Comparison of ENCODE assay signal across 28 mouse cellular contexts in the genomic region with DNA sequence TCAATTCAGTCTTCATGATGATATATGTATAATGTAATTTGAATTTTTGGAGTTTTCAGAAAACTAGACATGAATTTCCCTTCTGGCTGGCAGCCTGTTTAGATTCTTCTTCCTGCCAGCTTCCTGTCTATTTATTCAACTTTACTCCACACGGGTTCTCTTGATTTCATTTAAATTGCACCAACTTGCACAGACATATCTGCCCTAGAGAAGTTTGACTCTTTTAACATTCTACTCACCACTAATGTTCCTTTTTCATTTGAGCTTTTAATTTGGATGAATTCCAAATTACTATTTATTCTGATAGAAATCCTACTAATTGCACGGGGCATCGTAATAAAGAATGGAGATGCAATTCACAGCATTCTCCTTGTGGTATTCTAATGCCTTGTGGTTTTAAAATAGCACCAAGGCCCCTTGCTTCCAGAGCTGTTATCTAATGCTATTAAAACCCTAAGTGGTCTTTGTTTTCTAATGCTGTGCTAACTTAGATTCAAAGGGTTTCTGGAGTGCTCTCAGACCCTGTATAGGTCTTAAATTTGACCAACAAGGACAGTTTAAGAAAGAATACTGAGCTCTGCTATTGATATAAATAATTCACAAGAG.
DNase-seq lines count a peak whose midpoint lies in the region; ATAC-seq and TF ChIP-seq lines count a peak whose summit lies in the region.
"Had no signal": no experiment of that assay in that cellular context is flagged by ENCODE, and none has a peak within 500 bp of the region (broad histone marks: within the 10 kb centered on the region; RNA-seq: fewer than 3 reads in every experiment).

No protein-coding gene starts in this region.

- no peak overlapping the region for H3K9ac ChIP-seq in forebrain, embryonic 14.5 days (ENCODE audit: low read length)
- no peak overlapping the region for H3K9ac ChIP-seq in forebrain, embryonic 11.5 days (ENCODE audit: low read length)
- no peak overlapping the region for H3K9ac ChIP-seq in heart, embryonic 14.5 days (ENCODE audit: low read length)
- no peak overlapping the region for H3K9ac ChIP-seq in forebrain, embryonic 16.5 days (replicated peaks; ENCODE audit: low read depth, low read length)
- H3K9ac ChIP-seq: heart, embryonic 15.5 days; hindbrain, embryonic 12.5 days; hindbrain, embryonic 15.5 days; intestine, embryonic 15.5 days had no signal

- WGBS in forebrain, embryonic 14.5 days = 6% methylated on average over 3 of the region's 3 CpGs
- 63% methylated on average over 3 of the region's 3 CpGs for WGBS in forebrain, embryonic 11.5 days
- 29% methylated on average over 3 of the region's 3 CpGs for WGBS in heart, embryonic 14.5 days
- WGBS in forebrain, embryonic 16.5 days = 9% methylated on average over 3 of the region's 3 CpGs

- H3K4me1 ChIP-seq in forebrain, embryonic 14.5 days (ENCODE audit: control insufficient read depth, insufficient read depth, low read length) = no peaks in the 10 kb centered on the region
- no peaks in the 10 kb centered on the region for H3K4me1 ChIP-seq in forebrain, embryonic 11.5 days (replicated peaks; ENCODE audit: control insufficient read depth, insufficient read depth, low read length)
- H3K4me1 ChIP-seq in heart, embryonic 14.5 days (ENCODE audit: control insufficient read depth in 2 of 2, insufficient read depth in 2 of 2, low read length in 2 of 2) = peaks cover 0 to 14% of the 10 kb centered on the region in 2 experiments; a peak in 2 of 4 replicates
- no peaks in the 10 kb centered on the region for H3K4me1 ChIP-seq in forebrain, embryonic 16.5 days (replicated peaks; ENCODE audit: control insufficient read depth, insufficient read depth, low read length)
- H3K4me1 ChIP-seq: hindbrain, embryonic 12.5 days; hindbrain, embryonic 15.5 days; intestine, embryonic 15.5 days had no signal

- H3K27ac ChIP-seq in forebrain, embryonic 14.5 days (ENCODE audit: low read depth, low read length) = no peak overlapping the region
- H3K27ac ChIP-seq in forebrain, embryonic 11.5 days (ENCODE audit: low read depth, low read length) = no peak overlapping the region
- H3K27ac ChIP-seq in heart, embryonic 14.5 days (replicated peaks in 1 of 2; ENCODE audit: control insufficient read depth in 1 of 2, insufficient read depth in 1 of 2, low read depth in 2 of 2, low read length in 2 of 2) = no peak overlapping the region
- H3K27ac ChIP-seq in forebrain, embryonic 16.5 days (ENCODE audit: low read length) = no peak overlapping the region
- H3K27ac ChIP-seq: heart, adult 2 months; heart, embryonic 10.5 days; heart, embryonic 15.5 days; hindbrain, embryonic 12.5 days; hindbrain, embryonic 15.5 days; intestine, embryonic 15.5 days had no signal

- H3K36me3 ChIP-seq in forebrain, embryonic 14.5 days (ENCODE audit: control insufficient read depth, insufficient read depth, low read length) = no peaks in the 10 kb centered on the region
- H3K36me3 ChIP-seq in forebrain, embryonic 11.5 days (ENCODE audit: control insufficient read depth, insufficient read depth, low read length) = no peaks in the 10 kb centered on the region
- H3K36me3 ChIP-seq in heart, embryonic 14.5 days (ENCODE audit: control insufficient read depth, insufficient read depth, low read length) = no peaks in the 10 kb centered on the region
- H3K36me3 ChIP-seq in forebrain, embryonic 16.5 days (ENCODE audit: control insufficient read depth, insufficient read depth) = no peaks in the 10 kb centered on the region
- H3K36me3 ChIP-seq: G1E; heart, embryonic 10.5 days; heart, embryonic 15.5 days; hindbrain, embryonic 12.5 days; hindbrain, embryonic 15.5 days; intestine, embryonic 15.5 days had no signal

- DNase-seq in forebrain, embryonic 14.5 days (ENCODE audit: low spot score) = peak; percentile 44
- no peak for DNase-seq in forebrain, embryonic 11.5 days (ENCODE audit: low spot score)
- no peak for DNase-seq in heart, postnatal 10 days
- peak; percentile 58 for DNase-seq in brain, embryonic 14.5 days (ENCODE audit: low read depth)
- DNase-seq in lung, postnatal 36 days = no peak
- DNase-seq: adrenal gland, postnatal 10 days; adrenal gland, postnatal 36 days; B cell, adult 2 months; cerebellum, adult 11 months; cerebellum, adult 2 months; cerebellum, adult 9-11 months; cerebellum, postnatal 36 days; gastrocnemius, postnatal 25 days; heart, adult 2 months; heart, postnatal 14 days; heart, postnatal 4 days; kidney, adult 11 months; kidney, adult 9 months had no signal

- no peak overlapping the region for H3K4me3 ChIP-seq in forebrain, embryonic 14.5 days (ENCODE audit: low read depth, low read length)
- no peak overlapping the region for H3K4me3 ChIP-seq in forebrain, embryonic 11.5 days (ENCODE audit: low read depth, low read length)
- H3K4me3 ChIP-seq in heart, embryonic 14.5 days (ENCODE audit: control insufficient read depth in 1 of 2, insufficient read depth in 1 of 2, low read depth in 1 of 2, low read length in 2 of 2) = no peak overlapping the region
- no peak overlapping the region for H3K4me3 ChIP-seq in forebrain, embryonic 16.5 days (replicated peaks; ENCODE audit: low read length)
- H3K4me3 ChIP-seq: heart, adult 2 months; heart, embryonic 10.5 days; heart, embryonic 15.5 days; hindbrain, embryonic 12.5 days; hindbrain, embryonic 15.5 days; intestine, embryonic 15.5 days had no signal

- no peaks in the 10 kb centered on the region for H3K9me3 ChIP-seq in forebrain, embryonic 14.5 days (replicated peaks; ENCODE audit: control insufficient read depth, low read length)
- no peaks in the 10 kb centered on the region for H3K9me3 ChIP-seq in forebrain, embryonic 11.5 days (ENCODE audit: control insufficient read depth, low read length)
- H3K9me3 ChIP-seq in heart, embryonic 14.5 days (ENCODE audit: control insufficient read depth, low read length) = no peaks in the 10 kb centered on the region
- H3K9me3 ChIP-seq in forebrain, embryonic 16.5 days (ENCODE audit: control insufficient read depth, low read length) = no peaks in the 10 kb centered on the region
- H3K9me3 ChIP-seq: G1E; heart, embryonic 10.5 days; heart, embryonic 15.5 days; hindbrain, embryonic 12.5 days; hindbrain, embryonic 15.5 days; intestine, embryonic 15.5 days had no signal

- intact Hi-C loops in heart, postnatal 10 days (cut with DNase I) = no loop called here

- ATAC-seq in forebrain, embryonic 14.5 days = peak; percentile 58; the same call in 1 of the 2 replicates
- no peak for ATAC-seq in forebrain, embryonic 11.5 days (replicated peaks; ENCODE audit: low FRiP score)
- ATAC-seq in heart, embryonic 14.5 days (ENCODE audit: insufficient number of reproducible peaks, insufficient read depth, low FRiP score, low read depth) = no peak
- ATAC-seq in forebrain, embryonic 16.5 days = peak; percentile 63
- ATAC-seq: intestine, embryonic 15.5 days; Patski had no signal

- no peak for TF ChIP-seq POLR2A in brain, embryonic 14.5 days (IDR thresholded peaks at IDR 0.05; ENCODE audit: borderline replicate concordance, extremely low read depth, insufficient read depth, insufficient read length, poor library complexity, severe bottlenecking)

- H3K27me3 ChIP-seq in forebrain, embryonic 14.5 days (replicated peaks; ENCODE audit: control insufficient read depth, insufficient read depth, low read length) = no peaks in the 10 kb centered on the region
- no peaks in the 10 kb centered on the region for H3K27me3 ChIP-seq in forebrain, embryonic 11.5 days (ENCODE audit: control insufficient read depth, insufficient read depth, low read length)
- H3K27me3 ChIP-seq in heart, embryonic 14.5 days (ENCODE audit: control insufficient read depth, insufficient read depth, low read length) = no peaks in the 10 kb centered on the region
- H3K27me3 ChIP-seq in forebrain, embryonic 16.5 days (replicated peaks; ENCODE audit: control insufficient read depth, insufficient read depth, low read length) = no peaks in the 10 kb centered on the region
- H3K27me3 ChIP-seq: CH12.LX; heart, embryonic 15.5 days; hindbrain, embryonic 12.5 days; hindbrain, embryonic 15.5 days; intestine, embryonic 15.5 days; Patski had no signal

- no peak overlapping the region for H3K4me2 ChIP-seq in forebrain, embryonic 14.5 days (ENCODE audit: low read length)
- H3K4me2 ChIP-seq in forebrain, embryonic 11.5 days (ENCODE audit: low read depth, low read length, severe bottlenecking) = no peak overlapping the region
- H3K4me2 ChIP-seq in heart, embryonic 14.5 days (ENCODE audit: low read length) = peak overlapping the region; percentile 36; the same call in 1 of the 2 replicates
- no peak overlapping the region for H3K4me2 ChIP-seq in forebrain, embryonic 16.5 days (ENCODE audit: low read length)
- H3K4me2 ChIP-seq: heart, embryonic 15.5 days; hindbrain, embryonic 12.5 days; hindbrain, embryonic 15.5 days; intestine, embryonic 15.5 days had no signal

- no peak for TF ChIP-seq CTCF in brain, embryonic 14.5 days (IDR thresholded peaks at IDR 0.05; ENCODE audit: borderline replicate concordance, extremely low read depth, insufficient read depth, insufficient read length)

Comparison
In these comparisons a context has a peak if more than half of its experiments do, and no peak if none do; other contexts are left out.
1. ATAC-seq: peak in forebrain, embryonic 14.5 days (single experiment) and forebrain, embryonic 16.5 days (single experiment); none in forebrain, embryonic 11.5 days (single experiment) and heart, embryonic 14.5 days (single experiment).
2. DNase-seq: peak in forebrain, embryonic 14.5 days (single experiment) and brain, embryonic 14.5 days (single experiment); none in forebrain, embryonic 11.5 days (single experiment), heart, postnatal 10 days (0 of 2) and lung, postnatal 36 days (single experiment).